Mouse (Mus musculus) stomach, postnatal 0 days (tissue): ENCODE data around the gene Os9.

Experiments
- CTCF ChIP-seq: IDR thresholded peaks from 2 replicates; pipeline ENCODE4 v1.5.1; 2016; ENCODE audit warnings: antibody characterized with exemption, low read depth, mild to moderate bottlenecking, moderate library complexity
- EP300 ChIP-seq: optimal IDR thresholded peaks from 2 replicates; pipeline ENCODE3; 2016; ENCODE audit warnings: antibody characterized with exemption

DNA sequence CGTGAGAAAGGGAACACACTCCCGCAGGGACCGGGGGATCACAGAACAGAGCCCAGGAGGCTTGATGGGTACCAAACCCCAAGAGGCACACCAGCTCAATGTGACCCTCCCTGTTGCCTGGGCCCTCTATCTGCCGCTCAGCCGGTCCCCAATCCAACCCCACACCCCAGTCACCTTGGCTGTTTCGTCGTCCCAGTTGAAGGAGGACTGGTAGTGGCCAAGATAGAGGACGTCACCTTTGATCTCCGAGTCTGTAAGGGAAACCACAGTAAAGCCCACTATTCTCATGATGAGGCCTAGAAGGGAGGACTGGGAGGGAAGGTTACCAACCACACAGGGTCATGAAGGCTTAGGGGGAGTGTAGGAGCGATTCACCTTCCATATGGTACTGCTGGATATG is 1.7 kb downstream of the Os9 start:
- TF ChIP-seq CTCF (no peak), EP300 (no peak)
